Mouse (Mus musculus): Measurements from ENCODE around the gene Olfr1396. TPM values are rescaled to one million over a fixed set of nuclear protein-coding genes. Genes with fewer than 3 reads are reported as not detected.

The Olfr1396 gene
- polyA plus RNA-seq (2014; fragmentation: Nextera tagmentation; extraction: Ambion mirVana) = not detected in 2 replicates

- no peak within 1 kb of the TSS for H3K9ac ChIP-seq (replicated peaks; ENCODE audit: low read depth, low read length)
- H3K4me1 ChIP-seq (ENCODE audit: control insufficient read depth, insufficient read depth, low read length) = no peaks in the 10 kb centered on the region
- H3K9me3 ChIP-seq (ENCODE audit: control insufficient read depth, low read length) = no peaks in the 10 kb centered on the region
- no peak for ATAC-seq (ENCODE audit: low read depth)
- H3K27me3 ChIP-seq (ENCODE audit: control insufficient read depth, insufficient read depth, low read length) = no peaks in the 10 kb centered on the region
- no peak within 1 kb of the TSS for H3K4me3 ChIP-seq (ENCODE audit: low read depth, low read length)
- H3K36me3 ChIP-seq (ENCODE audit: control insufficient read depth, insufficient read depth, low read length) = no peaks in the 10 kb centered on the region
- H3K4me2 ChIP-seq (ENCODE audit: low read depth, low read length) = no peak within 1 kb of the TSS
- no peak within 1 kb of the TSS for H3K27ac ChIP-seq (ENCODE audit: low read depth, low read length)
Observed at GRCm38 (mm10) chr11:49114774-49115173, at the start of gene Olfr1396. Gene Olfr1396 (minus strand): TSS chr11:49114874.

DNA sequence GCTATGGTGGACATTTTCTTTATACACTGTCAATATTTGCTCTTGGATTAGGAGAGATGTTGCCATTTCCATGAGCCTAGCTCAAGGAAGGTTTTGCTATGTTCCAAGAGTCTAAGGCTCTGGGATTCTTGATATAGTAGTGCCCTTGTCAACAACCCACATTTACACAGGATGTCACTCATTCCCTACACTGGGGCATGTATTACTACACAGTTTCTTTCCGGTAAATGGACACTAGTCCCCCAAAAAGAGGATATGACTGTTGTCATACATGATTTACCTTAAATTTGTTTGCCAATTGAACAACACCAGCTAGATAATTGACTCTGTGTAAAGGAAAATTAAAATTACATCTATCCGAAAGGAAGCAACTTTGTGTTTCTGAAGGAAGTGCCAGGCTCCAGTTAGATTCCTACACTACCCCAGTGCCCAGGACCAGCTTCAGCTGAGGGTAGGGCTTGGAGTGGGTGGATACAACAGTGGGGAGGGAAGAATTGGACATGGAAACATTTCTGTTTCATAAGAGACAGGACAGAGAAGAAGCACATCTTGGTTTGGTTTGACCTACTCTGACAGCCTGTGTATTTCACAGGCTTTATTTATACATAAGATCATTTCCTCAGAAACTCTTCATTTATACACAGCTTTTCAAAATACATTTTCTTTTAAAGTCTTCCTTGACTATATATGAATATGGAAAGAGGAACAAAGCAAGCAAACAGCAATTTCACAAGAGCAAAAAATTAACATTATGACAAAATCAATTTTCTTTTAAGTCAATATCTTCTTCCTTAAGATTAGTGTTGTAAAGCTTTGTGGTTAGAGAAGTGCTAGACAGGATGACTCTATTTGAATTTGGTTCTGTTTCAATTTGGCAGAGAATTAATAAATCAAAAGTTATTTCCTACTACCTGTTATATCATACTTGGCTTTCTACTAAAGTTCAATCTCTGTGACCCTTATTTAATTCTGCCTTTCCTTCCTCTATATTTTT lies 42.4 kb upstream of the Olfr1396 start:
- Histone ChIP-seq H3K9ac (replicated peaks; ENCODE audit: low read depth, low read length) (no peak overlapping the region), H3K36me3 (ENCODE audit: control insufficient read depth, insufficient read depth, low read length) (no peaks in the 10 kb centered on the region), H3K27me3 (ENCODE audit: control insufficient read depth, insufficient read depth, low read length) (no peaks in the 10 kb centered on the region), H3K4me2 (ENCODE audit: low read depth, low read length) (no peak overlapping the region), H3K9me3 (ENCODE audit: control insufficient read depth, low read length) (no peaks in the 10 kb centered on the region), H3K27ac (ENCODE audit: low read depth, low read length) (no peak overlapping the region), H3K4me3 (ENCODE audit: low read depth, low read length) (no peak overlapping the region), H3K4me1 (ENCODE audit: control insufficient read depth, insufficient read depth, low read length) (no peaks in the 10 kb centered on the region)
- 95% methylated on average over 2 of the region's 2 CpGs for WGBS
- ATAC-seq (ENCODE audit: low read depth) = no peak

- Histone ChIP-seq H3K4me3 (ENCODE audit: low read depth, low read length) (no peak within 1 kb of the TSS), H3K27ac (ENCODE audit: low read depth, low read length) (no peak within 1 kb of the TSS), H3K27me3 (ENCODE audit: control insufficient read depth, insufficient read depth, low read length) (no peaks in the 10 kb centered on the region), H3K36me3 (ENCODE audit: control insufficient read depth, insufficient read depth, low read length) (no peaks in the 10 kb centered on the region), H3K9me3 (ENCODE audit: control insufficient read depth, low read length) (no peaks in the 10 kb centered on the region), H3K9ac (replicated peaks; ENCODE audit: low read depth, low read length) (no peak within 1 kb of the TSS), H3K4me1 (ENCODE audit: control insufficient read depth, insufficient read depth, low read length) (no peaks in the 10 kb centered on the region), H3K4me2 (ENCODE audit: low read depth, low read length) (no peak within 1 kb of the TSS)
- 94% methylated on average over 1 of the region's 1 CpGs for WGBS
- no peak for ATAC-seq (ENCODE audit: low read depth)
Observed at GRCm38 (mm10) chr11:49154077-49154476, 39.4 kb upstream of the Olfr1396 start, which contains the start of gene Olfr1394. Gene Olfr1394 (plus strand): TSS chr11:49154377.

DNA sequence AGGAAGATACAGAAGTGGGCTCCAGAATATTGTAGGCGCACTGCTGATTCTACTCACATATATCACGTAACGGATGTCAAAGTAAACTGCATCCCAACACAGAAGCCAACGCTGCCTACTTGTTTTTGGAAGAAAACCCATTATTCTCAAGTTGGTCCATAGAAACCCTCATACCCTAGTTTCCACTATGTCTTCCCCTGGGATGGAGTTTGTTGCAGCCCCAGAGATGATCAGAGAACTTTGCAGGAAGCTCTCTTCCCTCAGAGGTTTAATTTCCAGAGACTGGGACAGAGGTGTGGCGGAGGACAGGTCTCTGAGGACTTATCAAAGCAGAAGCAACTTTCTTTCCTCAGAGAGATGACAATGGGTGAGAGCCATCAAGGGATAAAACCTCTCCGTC lies 27.3 kb upstream of the Olfr1396 start, which contains the start of gene Olfr1395:
Gene Olfr1395 (plus strand): TSS at position 301 of the 400 bp plus-strand sequence.
- Histone ChIP-seq H3K9ac (replicated peaks; ENCODE audit: low read depth, low read length) (no peak within 1 kb of the TSS), H3K4me3 (ENCODE audit: low read depth, low read length) (no peak within 1 kb of the TSS), H3K27me3 (ENCODE audit: control insufficient read depth, insufficient read depth, low read length) (no peaks in the 10 kb centered on the region), H3K9me3 (ENCODE audit: control insufficient read depth, low read length) (no peaks in the 10 kb centered on the region), H3K27ac (ENCODE audit: low read depth, low read length) (no peak within 1 kb of the TSS), H3K4me1 (ENCODE audit: control insufficient read depth, insufficient read depth, low read length) (no peaks in the 10 kb centered on the region), H3K36me3 (ENCODE audit: control insufficient read depth, insufficient read depth, low read length) (no peaks in the 10 kb centered on the region), H3K4me2 (ENCODE audit: low read depth, low read length) (no peak within 1 kb of the TSS)
- WGBS = 93% methylated on average over 6 of the region's 6 CpGs
- no peak for ATAC-seq (ENCODE audit: low read depth)

GRCm38 (mm10) chr11:49124169-49124568 lies 9.5 kb upstream of the Olfr1396 start:
- Histone ChIP-seq H3K4me1 (ENCODE audit: control insufficient read depth, insufficient read depth, low read length) (no peaks in the 10 kb centered on the region), H3K27me3 (ENCODE audit: control insufficient read depth, insufficient read depth, low read length) (no peaks in the 10 kb centered on the region), H3K9me3 (ENCODE audit: control insufficient read depth, low read length) (no peaks in the 10 kb centered on the region), H3K36me3 (ENCODE audit: control insufficient read depth, insufficient read depth, low read length) (no peaks in the 10 kb centered on the region), H3K4me3 (ENCODE audit: low read depth, low read length) (no peak overlapping the region), H3K27ac (ENCODE audit: low read depth, low read length) (no peak overlapping the region), H3K4me2 (ENCODE audit: low read depth, low read length) (no peak overlapping the region), H3K9ac (replicated peaks; ENCODE audit: low read depth, low read length) (no peak overlapping the region)
- 90% methylated on average over 2 of the region's 2 CpGs for WGBS
- ATAC-seq (ENCODE audit: low read depth) = no peak

DNA sequence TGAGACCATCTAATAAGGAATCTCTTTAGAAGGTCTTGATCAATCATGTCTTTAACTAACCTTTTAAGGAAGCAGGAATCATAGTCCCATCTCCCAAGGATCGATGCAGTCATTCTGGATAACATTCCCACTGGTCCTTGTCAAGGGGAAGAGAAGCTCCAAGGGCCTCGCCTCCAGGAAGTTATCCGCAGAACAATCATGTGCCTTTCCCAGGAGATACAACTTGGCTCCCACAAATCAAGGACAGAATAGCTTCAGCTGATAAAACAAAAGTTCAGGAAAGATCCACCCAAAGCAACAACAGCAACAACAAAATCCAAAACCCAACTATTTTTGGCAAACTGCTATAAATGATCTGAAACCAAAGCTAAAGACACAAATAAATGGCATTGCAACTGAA lies 5.0 kb upstream of the Olfr1396 start:
- no peaks in the 10 kb centered on the region for H3K27me3 ChIP-seq (ENCODE audit: control insufficient read depth, insufficient read depth, low read length)
- H3K4me2 ChIP-seq (ENCODE audit: low read depth, low read length) = no peak overlapping the region
- 83% methylated on average over 3 of the region's 3 CpGs for WGBS
- H3K36me3 ChIP-seq (ENCODE audit: control insufficient read depth, insufficient read depth, low read length) = no peaks in the 10 kb centered on the region
- H3K27ac ChIP-seq (ENCODE audit: low read depth, low read length) = no peak overlapping the region
- no peaks in the 10 kb centered on the region for H3K9me3 ChIP-seq (ENCODE audit: control insufficient read depth, low read length)
- no peak for ATAC-seq (ENCODE audit: low read depth)
- H3K9ac ChIP-seq (replicated peaks; ENCODE audit: low read depth, low read length) = no peak overlapping the region
- H3K4me3 ChIP-seq (ENCODE audit: low read depth, low read length) = no peak overlapping the region
- H3K4me1 ChIP-seq (ENCODE audit: control insufficient read depth, insufficient read depth, low read length) = no peaks in the 10 kb centered on the region

GRCm38 (mm10) chr11:49114158-49114557 lies 516 bp downstream of the Olfr1396 start:
- no peak overlapping the region for H3K4me3 ChIP-seq (ENCODE audit: low read depth, low read length)
- no peak overlapping the region for H3K27ac ChIP-seq (ENCODE audit: low read depth, low read length)
- H3K9ac ChIP-seq (replicated peaks; ENCODE audit: low read depth, low read length) = no peak overlapping the region
- H3K36me3 ChIP-seq (ENCODE audit: control insufficient read depth, insufficient read depth, low read length) = no peaks in the 10 kb centered on the region
- ATAC-seq (ENCODE audit: low read depth) = no peak
- no peaks in the 10 kb centered on the region for H3K9me3 ChIP-seq (ENCODE audit: control insufficient read depth, low read length)
- no peak overlapping the region for H3K4me2 ChIP-seq (ENCODE audit: low read depth, low read length)
- no peaks in the 10 kb centered on the region for H3K27me3 ChIP-seq (ENCODE audit: control insufficient read depth, insufficient read depth, low read length)
- 79% methylated on average over 2 of the region's 2 CpGs for WGBS
- no peaks in the 10 kb centered on the region for H3K4me1 ChIP-seq (ENCODE audit: control insufficient read depth, insufficient read depth, low read length)

DNA sequence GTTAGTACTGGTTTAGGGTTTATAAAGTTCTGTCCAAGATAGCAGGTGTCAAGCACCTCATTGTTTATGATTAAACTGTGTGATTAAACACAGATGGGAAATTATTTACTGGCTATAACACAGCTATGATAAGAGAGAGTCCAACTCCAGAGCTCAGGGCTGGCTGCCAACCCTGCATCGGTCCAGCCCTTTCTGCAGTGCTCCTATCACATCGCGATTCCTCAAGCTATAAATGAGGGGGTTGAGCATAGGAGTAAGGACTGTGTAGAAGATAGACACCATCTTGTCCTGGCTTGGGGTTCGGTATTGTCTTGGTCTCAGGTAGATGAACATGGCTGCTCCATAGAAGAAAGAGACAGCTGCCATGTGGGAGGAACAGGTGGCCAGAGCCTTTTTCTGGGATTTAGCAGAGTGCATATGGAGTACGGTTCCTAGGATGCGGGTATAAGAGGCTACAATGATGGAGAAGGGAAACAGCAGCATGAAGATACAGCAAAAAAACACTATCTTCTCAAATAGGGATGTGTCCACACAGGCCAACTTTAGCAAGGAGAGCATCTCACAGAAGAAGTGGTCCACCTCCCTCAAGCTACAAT lies 2.0 kb downstream of the Olfr1396 start:
- 93% methylated on average over 6 of the region's 6 CpGs for WGBS

GRCm38 (mm10) chr11:49111000-49111399 lies 3.7 kb downstream of the Olfr1396 start:
- Histone ChIP-seq H3K4me2 (ENCODE audit: low read depth, low read length) (no peak overlapping the region), H3K4me3 (ENCODE audit: low read depth, low read length) (no peak overlapping the region), H3K27me3 (ENCODE audit: control insufficient read depth, insufficient read depth, low read length) (no peaks in the 10 kb centered on the region), H3K9me3 (ENCODE audit: control insufficient read depth, low read length) (no peaks in the 10 kb centered on the region), H3K4me1 (ENCODE audit: control insufficient read depth, insufficient read depth, low read length) (no peaks in the 10 kb centered on the region), H3K27ac (ENCODE audit: low read depth, low read length) (no peak overlapping the region), H3K9ac (replicated peaks; ENCODE audit: low read depth, low read length) (no peak overlapping the region), H3K36me3 (ENCODE audit: control insufficient read depth, insufficient read depth, low read length) (no peaks in the 10 kb centered on the region)
- ATAC-seq (ENCODE audit: low read depth) = no peak
- 87% methylated on average over 1 of the region's 1 CpGs for WGBS

More for the DNA sequence above, 2.0 kb downstream of the Olfr1396 start:
- H3K9me3 ChIP-seq (ENCODE audit: control insufficient read depth, low read length) = no peaks in the 10 kb centered on the region
- H3K27me3 ChIP-seq (ENCODE audit: control insufficient read depth, insufficient read depth, low read length) = no peaks in the 10 kb centered on the region
- H3K4me2 ChIP-seq (ENCODE audit: low read depth, low read length) = no peak overlapping the region
- ATAC-seq (ENCODE audit: low read depth) = no peak
- H3K4me1 ChIP-seq (ENCODE audit: control insufficient read depth, insufficient read depth, low read length) = no peaks in the 10 kb centered on the region
- no peak overlapping the region for H3K4me3 ChIP-seq (ENCODE audit: low read depth, low read length)
- H3K36me3 ChIP-seq (ENCODE audit: control insufficient read depth, insufficient read depth, low read length) = no peaks in the 10 kb centered on the region
- no peak overlapping the region for H3K27ac ChIP-seq (ENCODE audit: low read depth, low read length)
- H3K9ac ChIP-seq (replicated peaks; ENCODE audit: low read depth, low read length) = no peak overlapping the region
